Mouse (Mus musculus) embryo, embryonic 10.5 days (tissue): ENCODE results near the gene Higd1a.

Experiments
- DNase-seq: peaks from one replicate; pipeline ENCODE4 v3.0.0-alpha.2; 2015; ENCODE audit warnings: low spot score

The Higd1a gene

DNA sequence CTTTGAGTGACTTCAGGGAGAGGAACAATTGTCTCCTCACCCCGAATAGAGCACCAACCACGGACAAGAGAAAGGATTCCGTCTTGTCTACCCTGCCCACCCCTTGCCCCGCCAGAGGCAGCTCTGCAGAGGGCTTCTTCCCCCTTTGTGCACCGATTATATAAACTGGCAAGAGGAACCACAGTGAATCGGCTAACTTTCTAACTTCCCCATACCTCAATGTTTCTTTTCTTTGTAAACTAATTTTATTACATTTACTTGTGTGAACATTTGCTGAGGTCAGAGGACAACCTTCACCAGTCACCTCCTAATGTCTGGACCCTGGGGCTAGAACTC is at the start of gene Higd1a:
Higd1a (minus strand) TSS at position 210 of the 336 bp plus-strand sequence.
- DNase-seq: no peak

DNA sequence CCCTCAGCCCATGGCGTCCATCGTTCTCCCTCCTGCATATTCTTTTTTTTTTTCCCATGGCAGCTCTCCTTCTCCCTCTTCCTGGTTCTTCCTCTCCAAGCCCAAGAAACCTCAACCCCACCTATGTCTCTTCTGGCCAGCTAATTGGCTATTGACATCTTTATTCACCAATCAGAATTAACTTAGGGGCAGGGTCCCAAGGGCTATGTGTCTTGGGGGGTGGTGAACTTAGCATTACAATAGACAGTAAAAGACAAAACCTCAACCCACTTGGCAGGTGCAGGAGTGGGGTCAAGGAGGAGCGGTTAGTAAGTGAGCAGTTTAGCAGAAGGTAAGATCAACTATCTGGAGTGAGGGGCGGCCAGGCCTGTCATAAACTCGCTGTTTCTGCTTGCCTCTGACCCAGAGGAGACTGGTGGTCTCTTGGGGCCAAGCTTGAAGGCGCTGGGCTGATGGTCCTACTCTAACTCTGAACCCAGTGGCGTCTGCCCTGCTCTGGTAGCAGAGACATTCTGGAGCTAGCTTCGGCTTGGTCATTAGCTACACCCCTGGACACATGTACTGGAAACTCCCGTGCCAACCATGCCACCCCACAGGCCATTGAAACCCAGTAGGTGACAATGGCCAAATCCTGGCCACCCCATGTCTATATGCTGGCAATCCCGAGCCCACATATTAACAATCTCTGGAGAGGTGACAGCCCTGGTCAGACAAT is 49.4 kb upstream of the Higd1a start:
- DNase-seq: no peak

DNA sequence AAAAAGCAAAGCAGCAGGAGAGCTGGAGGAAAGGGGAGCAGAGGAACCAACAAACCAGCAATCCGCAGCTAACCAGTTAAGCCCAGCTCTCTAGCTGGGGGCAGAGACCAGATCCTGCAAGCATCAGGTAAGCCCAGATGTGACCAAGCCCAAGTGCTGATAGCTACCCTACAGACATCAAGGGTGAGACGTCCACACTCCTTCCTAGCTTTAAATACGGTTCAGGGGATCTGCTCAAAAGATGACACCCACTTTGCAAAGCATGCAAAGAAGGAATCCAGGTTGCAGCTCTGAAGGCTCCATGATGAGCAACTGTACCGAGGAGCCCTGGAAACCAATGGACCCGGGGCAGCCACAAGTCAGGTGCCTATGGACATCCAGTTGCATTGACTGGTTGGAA is 48.3 kb upstream of the Higd1a start:
- DNase-seq: no peak

DNA sequence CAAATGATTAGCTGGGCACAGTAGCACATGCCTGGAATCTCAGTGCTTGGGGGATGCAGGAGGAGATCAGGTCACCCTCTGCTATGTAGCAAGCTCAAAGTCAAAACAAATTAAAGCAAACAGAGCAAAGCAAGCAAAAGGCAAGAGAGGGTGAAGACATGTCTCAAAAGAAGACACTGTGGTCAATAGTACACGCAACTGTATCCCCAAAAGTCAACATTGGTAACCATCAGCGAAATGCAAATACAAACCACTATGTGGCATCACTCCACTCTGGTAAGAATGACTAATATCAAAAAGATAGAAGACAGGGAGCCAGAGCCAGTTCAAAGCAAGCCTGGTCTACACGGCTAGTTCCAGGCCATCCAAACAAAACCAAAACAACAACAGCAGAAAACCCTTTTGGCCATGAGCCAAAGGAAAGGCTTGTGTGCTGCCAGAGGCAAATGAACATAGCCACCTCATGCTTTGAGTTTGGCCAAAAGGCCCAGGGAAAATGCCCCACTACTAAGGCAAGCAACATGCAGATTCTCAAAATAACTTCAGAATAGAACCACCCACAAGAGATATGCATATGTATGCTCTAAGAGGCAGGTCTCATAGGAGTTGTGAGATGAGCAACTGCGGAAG is 47.5 kb upstream of the Higd1a start:
- no peak for DNase-seq

DNA sequence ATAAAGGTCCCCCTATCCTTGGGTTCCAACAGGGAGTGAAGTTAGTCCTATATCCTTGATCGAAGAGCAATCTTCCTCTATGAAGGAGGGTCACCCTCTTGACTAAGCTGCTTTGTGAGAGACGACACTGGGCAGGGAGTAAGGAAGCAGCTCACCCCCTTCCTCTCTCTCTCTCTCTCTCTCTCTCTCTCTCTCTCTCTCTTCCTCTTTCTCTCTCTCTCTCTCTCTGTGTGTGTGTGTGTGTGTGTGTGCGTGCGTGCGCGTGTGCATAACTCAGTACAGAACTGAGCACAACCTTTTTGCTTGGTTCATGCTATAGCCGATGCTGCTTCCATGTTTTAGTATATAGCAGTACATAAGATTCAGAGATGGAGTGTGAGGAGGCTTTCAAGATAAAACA is 46.8 kb upstream of the Higd1a start:
- no peak for DNase-seq

DNA sequence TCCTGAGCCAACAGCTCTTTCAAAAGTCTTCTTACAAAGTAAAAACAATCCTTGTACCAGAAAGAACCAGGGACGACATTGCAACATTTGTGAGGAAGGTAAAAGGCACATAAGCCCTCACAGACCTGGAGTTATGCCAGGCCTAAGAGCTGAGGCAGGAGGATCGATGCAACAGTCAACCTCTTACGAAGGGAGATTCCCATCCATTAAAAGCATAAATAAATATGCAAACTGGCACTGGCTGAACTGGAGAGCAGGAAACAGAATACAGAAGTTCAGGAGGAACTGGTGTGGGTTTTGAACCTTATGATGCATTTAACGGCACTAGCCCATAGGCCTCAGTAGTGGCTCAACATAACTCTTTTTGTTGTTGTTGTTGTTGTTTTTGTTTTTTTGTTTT is 46.2 kb upstream of the Higd1a start:
- no peak for DNase-seq

DNA sequence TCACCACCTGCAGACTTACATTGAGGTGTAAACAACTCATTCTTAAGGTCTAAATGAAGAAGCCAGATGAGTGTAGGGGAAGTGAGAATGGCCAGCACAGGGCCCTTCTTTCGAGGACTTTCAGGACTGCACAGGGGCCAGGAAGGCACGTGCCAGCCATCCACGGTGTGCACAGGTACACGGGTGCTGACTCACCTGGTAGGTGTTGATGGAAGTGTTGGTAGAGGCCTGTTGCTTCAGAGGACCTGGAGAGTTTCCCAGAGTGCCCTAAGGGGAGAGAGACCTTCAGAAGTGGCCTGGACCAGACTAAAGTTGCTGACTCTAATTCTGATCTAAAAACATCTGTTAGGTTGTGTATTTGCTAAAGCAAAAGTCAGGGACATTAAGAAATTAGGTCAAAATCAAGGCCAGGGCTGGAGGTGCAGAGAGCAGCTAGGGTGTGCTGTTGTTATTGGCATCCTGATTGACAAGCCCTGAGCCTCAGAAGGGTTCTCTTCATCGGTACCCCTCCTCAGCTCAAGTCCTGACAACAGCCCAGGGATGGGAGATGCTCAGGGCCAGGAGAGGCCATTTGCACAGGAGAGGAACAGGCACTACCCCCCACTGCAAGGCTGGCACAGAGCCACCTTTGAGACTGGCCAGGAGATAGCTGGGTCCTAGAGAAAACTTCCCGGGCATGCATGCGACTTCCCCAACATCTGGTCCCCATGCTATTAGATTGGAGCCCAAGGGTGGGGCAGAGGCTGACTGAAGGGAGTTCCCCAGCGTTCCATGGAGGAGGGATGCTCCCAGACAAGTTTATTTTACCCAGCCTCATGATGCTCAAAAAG is 45.5 kb upstream of the Higd1a start:
- DNase-seq: no peak

DNA sequence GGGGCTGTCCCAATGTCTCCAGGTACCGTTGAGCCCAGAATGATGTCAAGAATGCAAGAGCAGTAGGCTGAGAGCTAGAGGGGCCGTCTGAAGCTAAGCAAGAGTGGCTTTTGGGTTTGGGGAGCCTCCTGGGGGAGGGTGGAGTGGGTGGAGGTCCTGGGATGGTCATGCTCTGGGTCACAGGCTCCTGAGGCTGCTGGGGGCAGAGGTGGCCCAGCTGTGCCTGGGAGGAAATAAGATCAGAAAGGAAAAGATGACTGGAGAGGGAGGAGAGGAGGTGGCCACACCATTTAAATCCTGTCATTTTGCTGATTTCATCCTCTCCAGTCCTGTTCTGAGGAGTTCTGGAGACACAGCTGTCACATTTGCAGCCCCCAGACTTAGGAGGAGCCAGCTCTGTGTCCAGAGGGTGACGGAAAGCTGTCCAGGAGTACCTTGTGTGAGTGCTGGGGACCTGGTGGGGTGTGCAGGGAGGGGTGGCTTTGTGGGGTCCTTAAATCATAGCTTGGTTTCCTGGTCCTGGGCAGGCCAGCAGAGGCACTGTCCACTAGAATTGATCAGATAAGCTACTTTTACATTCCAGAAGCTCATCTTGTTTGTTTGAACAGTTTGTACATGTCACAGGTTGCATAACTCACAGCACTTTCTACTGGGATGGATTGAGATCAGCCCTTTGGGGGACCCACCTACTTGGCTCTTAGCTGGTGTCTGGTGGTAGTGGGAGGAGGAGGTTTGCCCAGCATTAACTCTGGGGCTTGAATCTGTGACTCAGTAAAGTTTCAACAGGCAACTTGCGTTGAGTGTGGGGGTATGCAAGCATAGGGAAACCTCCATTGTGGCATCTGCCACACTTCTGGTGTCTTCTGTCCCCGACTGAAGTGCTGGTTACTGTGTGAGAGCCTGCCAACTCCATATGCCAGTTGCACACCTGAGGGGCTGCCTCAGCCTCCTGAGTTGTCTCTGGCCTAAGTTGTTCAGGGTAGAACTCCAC is 43.8 kb upstream of the Higd1a start:
- no peak for DNase-seq

DNA sequence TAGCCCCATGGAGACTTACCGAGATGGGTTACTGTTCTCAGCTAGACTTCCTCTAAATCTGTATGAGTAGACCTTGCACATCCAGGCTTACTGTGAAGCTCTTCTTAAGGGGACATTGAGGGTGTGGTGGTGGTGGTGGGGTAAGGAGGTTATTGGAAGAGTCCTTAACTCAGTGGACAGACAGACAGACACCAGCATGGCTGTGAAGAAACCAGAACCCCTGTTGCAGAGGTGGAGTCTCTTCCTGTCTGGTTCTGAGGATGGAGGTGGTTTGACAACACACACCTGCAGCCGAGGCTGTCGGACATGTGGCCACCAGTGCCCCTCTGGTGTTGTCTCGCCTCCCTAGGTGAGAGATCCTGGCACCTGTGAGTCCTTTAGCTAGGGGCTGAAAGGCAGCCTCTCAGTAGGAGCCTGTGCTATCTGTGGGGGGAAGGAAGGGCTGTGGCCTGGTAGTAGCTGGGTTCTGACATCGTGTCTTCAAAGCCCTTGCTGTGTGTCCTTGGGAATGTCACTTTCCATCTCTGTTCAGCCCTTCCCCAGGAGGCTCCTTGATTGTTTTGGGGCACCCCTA is 42.2 kb upstream of the Higd1a start:
- no peak for DNase-seq

DNA sequence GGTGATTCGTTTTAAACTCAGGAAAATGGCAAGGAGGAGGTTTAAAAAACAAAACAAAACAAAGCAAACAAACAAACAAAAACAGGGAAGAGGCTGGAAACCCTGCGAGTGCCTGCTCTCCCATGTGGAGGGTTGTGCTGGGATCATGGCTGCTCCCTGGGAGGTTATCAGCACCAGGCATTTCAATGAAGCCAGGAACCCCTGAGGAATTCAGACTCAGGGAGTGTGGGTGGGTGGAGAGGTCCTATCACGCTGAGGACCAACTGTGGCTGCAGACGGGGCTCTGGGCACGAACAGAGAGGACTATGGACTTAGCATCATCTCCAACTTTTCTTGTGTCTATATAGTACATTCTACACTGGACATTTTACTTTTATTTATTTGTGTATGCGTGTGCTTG is 41.1 kb upstream of the Higd1a start:
- no peak for DNase-seq

DNA sequence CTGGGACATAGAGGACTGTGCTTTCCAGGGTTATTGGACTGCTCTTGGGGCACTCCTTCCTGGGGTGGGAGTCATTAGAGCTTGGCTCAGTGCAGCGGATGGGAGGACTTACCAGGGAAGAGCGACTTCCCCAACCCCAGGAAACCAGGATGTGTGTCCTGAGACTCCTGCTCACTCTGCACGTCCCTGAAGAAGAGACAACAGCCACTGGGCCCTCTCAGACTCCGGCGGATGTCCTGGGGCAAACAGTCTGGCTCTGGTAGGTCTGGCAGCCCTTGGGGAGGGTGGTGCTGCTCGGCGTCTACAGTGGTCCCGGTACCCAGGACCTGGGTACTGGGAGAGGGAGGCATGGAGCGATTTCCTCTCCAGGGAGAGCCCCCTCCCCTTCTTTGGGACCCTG is 40.1 kb upstream of the Higd1a start, which contains the start of gene Ackr2:
Ackr2 (plus strand) TSS at position 111 of the 400 bp plus-strand sequence.
- no peak for DNase-seq

DNA sequence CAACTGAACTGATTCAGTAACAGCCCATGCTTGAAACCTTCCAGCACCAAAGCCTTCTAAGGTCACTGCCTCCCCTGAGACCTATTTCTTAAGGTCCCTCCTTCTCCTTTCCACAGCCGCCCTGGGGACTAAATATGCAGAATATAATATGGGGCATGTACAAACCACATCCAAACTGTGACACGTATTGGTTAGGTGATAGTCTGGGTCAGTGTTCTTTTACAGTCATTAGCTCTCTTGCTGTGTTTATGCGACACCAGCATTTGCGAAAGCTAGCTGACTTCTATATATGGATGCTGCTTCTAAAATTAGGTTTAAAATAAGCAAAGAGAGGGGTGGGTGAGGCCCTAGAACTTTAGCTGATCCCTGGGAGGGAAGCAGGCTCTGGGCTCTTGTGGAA is 38.7 kb upstream of the Higd1a start:
- no peak for DNase-seq

DNA sequence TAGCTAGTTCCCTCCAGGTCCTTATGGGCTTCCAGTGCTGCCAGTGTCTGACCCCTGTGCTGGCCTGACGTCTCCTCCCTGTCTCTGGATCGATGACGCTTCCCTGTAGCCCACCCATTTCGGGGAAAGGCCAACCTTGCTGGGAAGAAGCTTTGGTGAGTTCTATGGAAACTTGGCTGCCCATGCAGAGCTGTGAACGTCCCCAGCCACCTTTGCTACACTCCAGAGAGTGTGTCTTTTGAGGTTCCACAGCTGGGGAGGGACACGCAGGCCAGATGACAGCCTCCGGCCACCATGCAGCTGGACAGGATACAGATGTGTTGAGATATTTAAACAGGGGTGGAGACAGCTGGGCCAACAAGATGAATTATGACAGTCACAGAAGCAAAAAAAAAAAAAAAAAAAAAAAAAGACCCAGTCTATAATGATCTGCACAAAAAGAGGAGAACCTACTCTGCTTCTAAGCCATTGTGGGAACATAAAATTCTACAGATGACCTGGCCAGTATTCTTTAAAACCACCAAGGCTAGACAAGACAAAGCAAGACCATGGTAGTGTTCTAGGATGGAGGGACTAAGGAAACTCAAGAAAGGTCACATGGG is 37.3 kb upstream of the Higd1a start:
- no peak for DNase-seq

DNA sequence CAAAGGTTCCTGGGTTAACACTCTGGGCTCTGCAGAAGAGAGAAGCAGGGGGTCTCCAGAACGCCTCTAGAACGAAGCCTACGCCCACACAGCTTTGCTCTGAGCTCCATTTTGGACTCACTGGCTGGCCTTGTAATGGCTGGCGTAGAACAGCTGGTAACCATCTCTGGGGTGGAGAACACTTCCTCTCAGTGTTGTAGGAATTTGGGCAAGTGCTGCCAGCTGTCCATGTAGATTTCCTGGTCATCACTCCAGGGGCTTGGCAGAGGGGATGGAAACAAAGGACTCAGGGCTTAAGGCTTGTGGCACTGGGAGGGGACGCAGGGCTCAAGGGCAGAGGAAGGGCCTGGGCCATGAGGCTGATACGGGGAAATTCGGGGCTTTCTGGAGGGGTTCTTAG is 36.3 kb upstream of the Higd1a start:
- DNase-seq: no peak

DNA sequence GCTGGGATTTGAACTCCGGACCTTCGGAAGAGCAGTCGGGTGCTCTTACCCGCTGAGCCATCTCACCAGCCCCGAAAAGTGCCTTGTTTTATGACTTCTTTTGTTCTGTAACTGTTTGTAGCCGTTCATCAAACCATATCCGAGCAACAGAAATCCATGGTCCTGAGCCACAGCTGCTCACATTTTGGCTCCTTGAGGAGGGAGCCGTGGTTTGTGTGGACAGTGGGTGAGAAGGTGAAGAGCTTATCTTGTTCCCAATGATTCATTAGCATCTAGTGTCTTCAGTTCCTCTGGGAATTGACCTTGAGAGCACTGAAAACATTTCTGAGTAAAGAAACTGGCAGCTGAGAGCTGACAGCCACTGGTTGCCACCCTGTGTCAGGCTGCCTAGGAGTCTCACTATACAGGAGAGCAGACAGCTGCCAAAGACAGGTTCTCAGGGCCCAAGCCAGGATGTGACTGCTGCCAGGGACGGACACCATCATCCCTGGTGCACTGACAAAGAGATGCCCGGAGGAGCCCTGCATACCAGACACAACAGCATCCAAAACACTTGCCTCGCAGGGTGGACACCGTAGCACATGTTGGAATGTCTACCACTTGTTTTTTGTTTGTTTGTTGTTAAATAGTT is 34.0 kb upstream of the Higd1a start:
- DNase-seq: no peak

DNA sequence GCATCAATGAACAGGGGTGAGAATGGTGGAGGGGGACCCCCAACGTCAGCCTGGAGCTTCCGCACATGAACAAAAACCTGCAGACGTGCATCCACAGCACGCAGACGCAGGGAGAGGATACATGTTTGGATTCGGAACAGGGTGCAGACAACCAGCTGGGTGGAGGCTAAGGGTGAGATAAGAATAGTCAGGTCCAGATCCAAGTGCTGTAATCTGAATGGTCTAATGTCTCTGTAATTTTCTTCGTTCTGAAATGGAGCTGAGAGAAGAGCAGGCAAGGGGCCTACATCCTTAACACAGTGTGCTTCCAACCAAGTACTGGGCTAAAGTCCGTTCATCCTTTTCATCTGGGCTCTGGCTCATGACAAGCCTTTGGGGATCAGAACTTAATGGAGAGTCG is 33.1 kb upstream of the Higd1a start:
- no peak for DNase-seq

DNA sequence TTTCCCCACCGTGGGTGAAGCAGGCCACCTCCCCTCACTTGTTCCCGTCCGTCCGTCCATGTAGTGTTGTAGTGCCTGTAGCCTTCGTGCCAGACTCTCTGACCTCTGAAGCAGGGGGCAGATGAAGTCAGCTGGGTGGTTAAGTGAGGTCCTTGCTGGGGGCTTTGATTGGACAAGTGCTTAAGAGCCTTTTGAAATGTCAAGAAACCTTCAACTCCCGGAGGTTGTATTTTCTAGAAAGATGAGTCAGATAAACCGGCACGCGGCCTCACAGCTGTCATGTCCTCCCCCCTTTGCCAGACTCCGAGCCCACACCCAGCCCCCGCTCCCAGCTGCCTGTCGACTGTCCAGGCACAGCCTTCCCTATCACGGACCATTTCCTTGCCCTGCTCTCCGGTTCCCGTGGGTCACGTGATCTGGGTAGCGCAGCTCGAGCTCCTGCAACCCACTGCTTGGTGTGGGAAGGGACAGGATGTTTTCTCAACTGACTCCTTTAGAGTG is 32.3 kb upstream of the Higd1a start:
- peak; percentile 53 for DNase-seq

DNA sequence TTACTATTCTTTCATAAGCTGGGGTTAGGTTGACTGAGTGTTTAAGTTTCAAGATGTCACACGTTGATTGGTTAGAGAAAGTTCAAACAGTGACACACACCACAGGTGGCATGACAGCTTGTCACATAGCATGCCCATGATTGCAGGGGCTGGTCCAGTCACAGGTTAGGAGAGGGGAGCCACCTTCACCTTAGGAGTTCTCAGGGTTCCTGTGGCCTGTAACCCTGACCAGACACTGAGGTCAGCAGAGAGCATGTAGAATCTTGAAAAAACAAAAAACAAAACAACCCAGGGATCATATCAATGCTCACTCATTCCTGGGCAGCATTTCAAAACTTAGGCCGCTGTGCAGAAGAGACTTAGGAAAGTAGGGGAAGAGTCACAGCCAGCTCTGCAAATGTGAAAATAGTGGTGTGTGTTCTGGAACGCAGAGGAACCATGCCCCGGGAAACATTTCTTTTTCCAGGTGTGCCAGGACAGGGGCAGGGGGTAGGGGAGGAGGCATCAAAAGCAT is 31.8 kb upstream of the Higd1a start:
- no peak for DNase-seq

DNA sequence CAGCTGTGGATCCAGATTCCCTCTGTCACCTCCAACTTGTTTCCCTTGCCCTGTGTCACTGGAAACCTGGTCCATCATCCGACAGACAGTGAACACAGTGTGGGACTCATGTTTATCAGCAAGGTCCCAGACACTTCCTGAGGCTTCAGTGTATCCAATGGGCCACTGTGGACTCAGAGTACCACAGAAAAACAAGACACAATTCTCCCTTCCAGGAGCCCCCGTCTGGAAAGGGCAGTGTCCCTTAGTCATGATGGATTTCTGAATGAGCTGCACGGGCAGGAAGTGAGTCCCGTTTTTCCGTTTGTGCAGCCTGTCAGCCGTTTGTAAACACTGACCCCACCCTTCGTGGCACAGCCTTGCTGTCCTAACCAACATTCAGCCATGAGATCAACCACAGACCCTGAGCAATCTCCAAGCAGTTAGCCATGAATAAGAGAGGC is 23.9 kb upstream of the Higd1a start:
- no peak for DNase-seq

DNA sequence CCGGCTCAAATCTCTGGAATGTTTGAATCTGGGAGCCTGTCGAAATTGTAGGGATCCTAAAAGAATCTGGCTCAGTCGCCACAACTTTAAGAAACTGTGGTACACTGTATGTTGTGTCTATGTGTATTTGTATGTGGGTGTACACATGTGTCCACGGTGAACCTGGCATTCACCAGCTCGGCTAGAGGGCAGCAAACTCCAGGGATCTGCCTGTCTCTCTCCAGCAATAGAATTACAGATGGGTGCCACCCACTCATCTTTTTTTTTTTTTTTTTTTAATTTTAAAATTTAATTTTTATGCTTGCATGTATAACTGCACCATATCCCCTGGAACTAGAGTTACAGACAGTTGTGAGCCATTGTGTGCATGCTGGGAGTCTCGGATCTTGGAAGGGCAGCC is 23.1 kb upstream of the Higd1a start:
- DNase-seq: no peak
